Mouse (Mus musculus): ENCODE data around the gene Krtap3-2.

DNA sequence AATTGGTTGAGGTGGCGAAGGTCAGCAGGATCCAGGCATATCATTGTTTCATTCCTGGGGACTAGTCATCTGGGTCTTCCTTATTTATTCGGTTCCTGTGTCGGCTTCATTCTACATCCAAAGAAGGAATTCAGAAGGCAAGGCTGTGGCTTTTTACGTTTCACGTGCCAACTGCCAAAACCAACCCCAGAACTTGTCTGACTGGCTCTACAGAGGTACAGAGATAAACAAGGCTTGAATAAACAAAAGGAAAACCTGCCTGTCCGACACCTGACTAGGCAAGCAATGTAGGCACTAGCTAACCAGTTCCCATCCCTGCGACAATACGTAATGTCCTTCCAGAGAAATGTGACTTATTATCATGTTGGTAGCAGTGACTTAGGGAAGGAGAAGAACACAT lies 42.6 kb downstream of the Krtap3-2 start:
- TF ChIP-seq EP300 (IDR thresholded peaks at IDR 0.05; ENCODE audit: low read depth) (no peak), CTCF (IDR thresholded peaks at IDR 0.05; ENCODE audit: low read depth) (no peak)
